ENCODE assay signal across 9 mouse cellular contexts in the genomic region with DNA sequence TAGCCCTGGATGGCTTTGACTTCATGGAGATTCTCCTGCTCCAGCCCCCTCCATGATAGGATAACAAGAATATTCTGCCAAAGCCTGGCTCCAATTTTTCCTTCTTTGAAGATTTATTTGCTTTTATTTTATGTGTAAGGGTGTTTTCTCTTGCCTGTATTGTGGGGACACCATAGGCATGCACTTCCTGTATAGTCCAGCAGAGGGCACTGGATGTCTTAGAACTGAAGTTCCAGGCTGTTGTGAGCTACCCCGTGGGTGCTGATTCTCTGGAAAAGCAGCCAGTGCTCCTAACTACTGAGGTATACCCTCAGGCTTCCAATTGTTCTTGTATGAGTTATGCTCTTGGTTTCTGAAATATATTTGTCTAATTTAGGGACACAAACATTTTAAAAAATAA. TPM values are rescaled to one million over a fixed set of nuclear protein-coding genes. Genes with fewer than 3 reads are reported as not detected.
DNase-seq lines count a peak whose midpoint lies in the region; ATAC-seq and TF ChIP-seq lines count a peak whose summit lies in the region.
"Had no signal": no experiment of that assay in that cellular context is flagged by ENCODE, and none has a peak within 500 bp of the region (broad histone marks: within the 10 kb centered on the region; RNA-seq: fewer than 3 reads in every experiment).

No protein-coding gene starts in this region.

- TF ChIP-seq EP300 in liver, embryonic 14.5 days (IDR thresholded peaks at IDR 0.05; ENCODE audit: low read depth), result no peak

- no peak for TF ChIP-seq POLR2A in brain, embryonic 14.5 days (IDR thresholded peaks at IDR 0.05; ENCODE audit: borderline replicate concordance, extremely low read depth, insufficient read depth, insufficient read length, poor library complexity, severe bottlenecking)
- TF ChIP-seq POLR2A in small intestine, adult 2 months (IDR thresholded peaks at IDR 0.05; ENCODE audit: low read depth, low read length), result no peak

- no peak overlapping the region for H3K4me2 ChIP-seq in liver, embryonic 14.5 days (ENCODE audit: low read depth)

- no peak overlapping the region for H3K27ac ChIP-seq in liver, embryonic 14.5 days
- no peak overlapping the region for H3K27ac ChIP-seq in small intestine, adult 2 months (ENCODE audit: insufficient read depth, low read depth, low read length)

- ATAC-seq in liver, embryonic 14.5 days (ENCODE audit: insufficient read depth), result no peak

- no peaks in the 10 kb centered on the region for H3K27me3 ChIP-seq in liver, embryonic 14.5 days (ENCODE audit: control insufficient read depth, insufficient read depth, low read length)
- no peaks in the 10 kb centered on the region for H3K27me3 ChIP-seq in small intestine, adult 2 months (ENCODE audit: control insufficient read depth, insufficient read depth, low read length)

- no peak overlapping the region for H3K4me3 ChIP-seq in liver, embryonic 14.5 days (ENCODE audit: insufficient read depth in 1 of 2, low read depth in 2 of 2, low read length in 2 of 2)
- H3K4me3 ChIP-seq in small intestine, adult 2 months (ENCODE audit: low read depth, low read length), result no peak overlapping the region
- H3K4me3 ChIP-seq: myocyte had no signal

- 13% methylated on average over 1 of the region's 1 CpGs for WGBS in liver, embryonic 14.5 days (ENCODE audit: insufficient replicate concordance)
- WGBS in small intestine, adult 2 months, result 23% methylated on average over 1 of the region's 1 CpGs

- TF ChIP-seq CTCF in brain, embryonic 14.5 days (IDR thresholded peaks at IDR 0.05; ENCODE audit: borderline replicate concordance, extremely low read depth, insufficient read depth, insufficient read length), result peak; percentile 54; the same call in 1 of the 2 replicates
- peak; percentile 72 for TF ChIP-seq CTCF in liver, embryonic 14.5 days (IDR thresholded peaks at IDR 0.05; ENCODE audit: low read depth)
- peak; percentile 48; the same call in 1 of the 2 replicates for TF ChIP-seq CTCF in small intestine, adult 2 months (IDR thresholded peaks at IDR 0.05; ENCODE audit: extremely low read depth, insufficient read length, insufficient replicate concordance, low read depth, low read length)

- no peaks in the 10 kb centered on the region for H3K9me3 ChIP-seq in liver, embryonic 14.5 days (ENCODE audit: control insufficient read depth, low read length)

- DNase-seq in left cerebral cortex, adult 18-20 months (ENCODE audit: low spot score in 2 of 2), result peak; percentile 3 to 39
- DNase-seq in left cerebral cortex, adult 11 months (ENCODE audit: low spot score), result no peak
- peak; percentile 62 for DNase-seq in NIH3T3 (ENCODE audit: low read depth)
- peak; percentile 35 for DNase-seq in brain, embryonic 14.5 days (ENCODE audit: low read depth)
- peak; percentile 30 for DNase-seq in gastrocnemius, postnatal 10 days
- peak in 2 of 3 experiments; percentile 17 to 22 for DNase-seq in liver, embryonic 14.5 days (ENCODE audit: low read depth in 3 of 3, low spot score in 3 of 3)
- DNase-seq in ovary, adult 18-20 months (ENCODE audit: low spot score), result no peak

- no peaks in the 10 kb centered on the region for H3K4me1 ChIP-seq in liver, embryonic 14.5 days (replicated peaks; ENCODE audit: control insufficient read depth in 2 of 2, insufficient read depth in 2 of 2, low read length in 1 of 2)
- H3K4me1 ChIP-seq in small intestine, adult 2 months (ENCODE audit: control insufficient read depth, insufficient read depth, insufficient read length, low read length), result no peaks in the 10 kb centered on the region

- no peak overlapping the region for H3K9ac ChIP-seq in liver, embryonic 14.5 days (replicated peaks)

- no peaks in the 10 kb centered on the region for H3K36me3 ChIP-seq in liver, embryonic 14.5 days (replicated peaks; ENCODE audit: control insufficient read depth, insufficient read depth, low read depth)
- H3K36me3 ChIP-seq in small intestine, adult 2 months (ENCODE audit: control insufficient read depth, insufficient read depth, low read length), result no peaks in the 10 kb centered on the region

RNA-seq across cellular contexts. Expression of gene Rps4x, which starts 29.9 kb away (rescaled TPM):
- total RNA-seq in left cerebral cortex, adult 18-20 months (2021), result 100 to 1,000 TPM; 447 to 516 TPM
- polyA plus RNA-seq in brain, embryonic 14.5 days (2012; rRNA removed), result 989 and 1,086 TPM in 2 replicates
- 1,000 to 10,000 TPM in 1 of 2 experiments, 100 to 1,000 TPM in 1; 990 to 1,091 TPM for total RNA-seq in gastrocnemius, postnatal 10 days (2021)
- 594 and 1,018 TPM in 2 replicates for polyA plus RNA-seq in liver, embryonic 14.5 days (2012; rRNA removed)
- polyA plus RNA-seq in liver, embryonic 14.5 days (2014; fragmentation: Nextera tagmentation; extraction: Ambion mirVana), result 625 and 638 TPM in 2 replicates
- polyA plus RNA-seq in small intestine, adult 2 months (2012; rRNA removed), result 52.2 and 92.0 TPM in 2 replicates

RNA-seq across cellular contexts. Expression of gene Cited1, which starts 32.9 kb away (rescaled TPM):
- total RNA-seq in left cerebral cortex, adult 18-20 months (2021), result 1 to 10 TPM; 3.4 to 6.7 TPM
- polyA plus RNA-seq in brain, embryonic 14.5 days (2012; rRNA removed), result 14.4 and 15.8 TPM in 2 replicates
- total RNA-seq in gastrocnemius, postnatal 10 days (2021), result 10 to 100 TPM in 1 of 2 experiments, 1 to 10 TPM in 1; 7.2 to 10.3 TPM
- 45.2 and 69.2 TPM in 2 replicates for polyA plus RNA-seq in liver, embryonic 14.5 days (2012; rRNA removed)
- polyA plus RNA-seq in liver, embryonic 14.5 days (2014; fragmentation: Nextera tagmentation; extraction: Ambion mirVana), result 61.0 and 69.3 TPM in 2 replicates
- polyA plus RNA-seq in small intestine, adult 2 months (2012; rRNA removed), result 0.27 TPM in 1 of 2 replicates, not detected in the other

Comparison
In these comparisons a context has a peak if more than half of its experiments do, and no peak if none do; other contexts are left out.
1. DNase-seq: peak in left cerebral cortex, adult 18-20 months (2 of 2), NIH3T3 (single experiment), brain, embryonic 14.5 days (single experiment), gastrocnemius, postnatal 10 days (single experiment) and liver, embryonic 14.5 days (2 of 3); none in left cerebral cortex, adult 11 months (single experiment) and ovary, adult 18-20 months (single experiment).
2. RNA of gene Cited1, which starts 32.9 kb away (polyA plus RNA-seq): 45.2 to 69.3 TPM in liver, embryonic 14.5 days and 14.4 to 15.8 TPM in brain, embryonic 14.5 days; 0.27 TPM in small intestine, adult 2 months; every median in the first group is over 10 times any median in the second.
3. Peak in every context shown above with its lines, with median percentiles within 50 percentile points of each other: CTCF ChIP-seq.